Mouse (Mus musculus) CH12.LX (cell line): Measurements from ENCODE around the gene Opn1mw. TPM values are rescaled to one million over a fixed set of nuclear protein-coding genes. Genes with fewer than 3 reads are reported as not detected.

ENCODE experiments used
- DNase-seq: peaks from one replicate; pipeline ENCODE4 v3.0.0-alpha.2; 2013; ENCODE audit errors: extremely low read depth
- H3K27ac ChIP-seq: 2 replicates; pipeline ENCODE4 v1.5.1; 2012; ENCODE audit warnings: low read depth, mild to moderate bottlenecking, control low read depth, moderate library complexity; ENCODE audit not compliant: insufficient read depth
- H3K27me3 ChIP-seq: replicated peaks from 2 replicates; pipeline ENCODE3; 2012; ENCODE audit warnings: inconsistent platforms
- H3K36me3 ChIP-seq, 2 experiments: replicated peaks in 1 of 2; 2 replicates each; pipeline versions ENCODE3 to v1.6.1; 2012; ENCODE audit warnings: inconsistent platforms in 1 of 2, low read length in 1 of 2, mild to moderate bottlenecking in 1 of 2, mixed read lengths in 1 of 2, moderate library complexity in 1 of 2; ENCODE audit not compliant: control insufficient read depth in 1 of 2, insufficient read depth in 1 of 2
- H3K4me1 ChIP-seq, 2 experiments: 2 replicates each; pipeline ENCODE4 v1.6.1; 2012; ENCODE audit warnings: inconsistent platforms in 1 of 2, moderate library complexity in 1 of 2; ENCODE audit not compliant: insufficient read depth in 2 of 2, control insufficient read depth in 1 of 2
- H3K4me2 ChIP-seq: 2 replicates; pipeline ENCODE4 v1.6.1; 2012; ENCODE audit warnings: low read depth, mild to moderate bottlenecking, control low read depth; ENCODE audit not compliant: poor library complexity, insufficient read depth, severe bottlenecking
- H3K4me3 ChIP-seq, 3 experiments: fragments of 150-350 bp in 1 of 3; sonication (generic) in 1 of 3; replicated peaks in 1 of 3; 2 replicates each; pipeline versions ENCODE3 to v1.5.1; 2011 to 2012; ENCODE audit warnings: low read depth in 2 of 3, low read length in 2 of 3, mild to moderate bottlenecking in 2 of 3, moderate library complexity in 2 of 3, control low read depth in 1 of 3, improper control_type of control experiment in 1 of 3, inconsistent platforms in 1 of 3, mixed read lengths in 1 of 3; ENCODE audit not compliant: poor library complexity in 1 of 3
- H3K79me2 ChIP-seq: replicated peaks from 2 replicates; pipeline ENCODE4 v1.6.1; 2012; ENCODE audit warnings: mild to moderate bottlenecking, moderate library complexity; ENCODE audit not compliant: control insufficient read depth, poor library complexity, insufficient read depth, severe bottlenecking; ENCODE audit errors: extremely low read depth
- H3K9ac ChIP-seq: 2 replicates; pipeline ENCODE4 v1.6.1; 2012; ENCODE audit warnings: low read depth, mild to moderate bottlenecking, control low read depth, moderate library complexity; ENCODE audit not compliant: insufficient read depth
- H3K9me3 ChIP-seq: replicated peaks from 2 replicates; pipeline ENCODE3; 2012; ENCODE audit warnings: low read length, inconsistent platforms, mixed read lengths
- CHD2 ChIP-seq: IDR thresholded peaks from 2 replicates; pipeline ENCODE4 v1.6.1; 2011; ENCODE audit warnings: low read length, improper control_type of control experiment
- E2F4 ChIP-seq: IDR thresholded peaks from 2 replicates; pipeline ENCODE4 v1.6.1; 2011; ENCODE audit warnings: low read depth, low read length, improper control_type of control experiment; ENCODE audit not compliant: insufficient replicate concordance
- ELF1 ChIP-seq: IDR thresholded peaks from 2 replicates; pipeline ENCODE4 v1.6.1; 2014; ENCODE audit warnings: low read depth, mild to moderate bottlenecking, inconsistent platforms, low read length, improper control_type of control experiment
- EP300 ChIP-seq: IDR thresholded peaks from 2 replicates; pipeline ENCODE4 v1.6.1; 2011; ENCODE audit warnings: low read length, improper control_type of control experiment
- GABPA ChIP-seq: IDR thresholded peaks from 2 replicates; pipeline ENCODE4 v1.6.1; 2012; ENCODE audit warnings: low read depth, low read length, improper control_type of control experiment, inconsistent platforms; ENCODE audit not compliant: insufficient replicate concordance
- JUN ChIP-seq: IDR thresholded peaks from 2 replicates; pipeline ENCODE4 v1.6.1; 2011; ENCODE audit warnings: low read depth, mild to moderate bottlenecking, low read length, improper control_type of control experiment, moderate library complexity; ENCODE audit not compliant: insufficient read depth
- MAFK ChIP-seq: IDR thresholded peaks from 2 replicates; pipeline ENCODE4 v1.6.1; 2011; ENCODE audit warnings: low read length, improper control_type of control experiment; ENCODE audit not compliant: insufficient replicate concordance
- MAX ChIP-seq: IDR thresholded peaks from 2 replicates; pipeline ENCODE4 v1.6.1; 2011; ENCODE audit warnings: low read length, improper control_type of control experiment
- MEF2A ChIP-seq: IDR thresholded peaks from 2 replicates; pipeline ENCODE4 v1.6.1; 2014; ENCODE audit warnings: low read depth, mild to moderate bottlenecking, inconsistent platforms, low read length, improper control_type of control experiment, borderline replicate concordance
- MXI1 ChIP-seq: IDR thresholded peaks from 2 replicates; pipeline ENCODE4 v1.6.1; 2011; ENCODE audit warnings: mild to moderate bottlenecking, low read depth, low read length, improper control_type of control experiment
- NELFE ChIP-seq: IDR thresholded peaks from 2 replicates; pipeline ENCODE4 v1.6.1; 2011; ENCODE audit warnings: low read depth, low read length, improper control_type of control experiment
- PAX5 ChIP-seq: IDR thresholded peaks from 2 replicates; pipeline ENCODE4 v1.6.1; 2012; ENCODE audit warnings: low read length, inconsistent platforms, mixed read lengths
- SMC3 ChIP-seq: IDR thresholded peaks from 2 replicates; pipeline ENCODE4 v1.6.1; 2011; ENCODE audit warnings: low read depth, low read length, improper control_type of control experiment
- USF1 ChIP-seq: IDR thresholded peaks from 2 replicates; pipeline ENCODE4 v1.6.1; 2014; ENCODE audit warnings: low read depth, mild to moderate bottlenecking, inconsistent platforms, low read length, improper control_type of control experiment
- USF2 ChIP-seq: conservative IDR thresholded peaks from 2 replicates; pipeline ENCODE4 v1.6.1; 2011; ENCODE audit warnings: low read depth, low read length, improper control_type of control experiment
- ZMIZ1 ChIP-seq: IDR thresholded peaks from 2 replicates; pipeline ENCODE4 v1.6.1; 2012; ENCODE audit warnings: low read depth, mild to moderate bottlenecking, inconsistent platforms, low read length, improper control_type of control experiment
- dilution Hi-C: fragments of 300-500 bp; cut with MboI; formaldehyde crosslinking; loops from 2 replicates; pipeline ENCODE4 v1.14.3; 2020; ENCODE audit warnings: low sequenced_read_pairs; ENCODE audit not compliant: extremely low pct_unique_long_range_greater_than_20kb, extremely low pct_ligation_motif_present
- in situ Hi-C: fragments of 300-500 bp; cut with MboI; formaldehyde crosslinking; loops from 3 replicates; pipeline ENCODE4 v1.14.3; 2019; ENCODE audit warnings: low sequenced_read_pairs, low pct_ligation_motif_present, low pct_unique_long_range_greater_than_20kb, mixed read lengths
- polyA plus RNA-seq: library from polyadenylated mRNA; unstranded; fragments of >175 nt; gene quantifications from 2 replicates; pipeline ENCODE4 v1.2.1, GENCODE M21; 2012; ENCODE audit warnings: low read depth; ENCODE audit not compliant: insufficient read length
- total RNA-seq, 2 experiments: library from RNA; depleted of rRNA; stranded (reverse); fragments of 300-350 nt in 1 of 2; fragments of >200 nt in 1 of 2; gene quantifications; 2 replicates each; pipeline ENCODE4 v1.2.3; 2012 to 2014

The Opn1mw gene
- total and polyA plus RNA-seq, 3 experiments, result not detected

DNA sequence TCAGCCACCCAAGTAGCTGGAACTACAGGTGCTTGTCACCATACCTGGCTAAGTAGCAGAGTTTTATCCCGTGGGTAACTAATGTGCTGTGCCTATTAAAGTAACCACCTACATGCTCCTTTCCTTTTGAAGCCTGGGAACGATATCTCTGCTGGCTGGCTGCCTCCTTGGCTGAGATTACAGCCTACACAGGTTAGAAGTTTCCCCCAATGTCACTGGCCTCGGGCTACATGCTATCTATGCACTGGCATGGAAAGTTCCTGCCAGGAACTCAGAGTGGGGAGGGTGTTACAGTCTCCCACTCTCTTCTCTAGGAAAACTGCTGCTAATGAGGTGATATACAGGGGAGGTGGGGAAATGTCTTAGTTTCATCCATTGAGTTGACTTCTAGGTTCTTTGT is 18.5 kb upstream of the Opn1mw start:
- Histone ChIP-seq H3K27me3 (no peaks in the 10 kb centered on the region), H3K9ac (no peak overlapping the region), H3K9me3 (no peaks in the 10 kb centered on the region), H3K4me2 (no peak overlapping the region), H3K79me2 (no peaks in the 10 kb centered on the region), H3K4me1 (peaks cover 0 to 16% of the 10 kb centered on the region in 2 experiments; a peak in 2 of 4 replicates), H3K4me3 (no peak overlapping the region), H3K36me3 (no peaks in the 10 kb centered on the region), H3K27ac (no peak overlapping the region)
- in situ Hi-C loops, result no loop called here
- no peak for DNase-seq
- dilution Hi-C loops, result no loop called here
- no peak for TF ChIP-seq MAFK

- no peaks in the 10 kb centered on the region for H3K9me3 ChIP-seq
- no peak overlapping the region for H3K4me3 ChIP-seq
- H3K27ac ChIP-seq, result no peak overlapping the region
- in situ Hi-C loops, result loop anchor here (10.0 kb wide), 1 partner anchor 301 kb away; no protein-coding TSS in a partner anchor
- dilution Hi-C loops, result no loop called here
- no peaks in the 10 kb centered on the region for H3K27me3 ChIP-seq
- DNase-seq, result no peak
- no peaks in the 10 kb centered on the region for H3K36me3 ChIP-seq
- TF ChIP-seq MXI1 (no peak), ELF1 (no peak), USF1 (no peak), NELFE (no peak), EP300 (no peak), JUN (no peak), MAFK (no peak), USF2 (no peak), CHD2 (no peak), GABPA (no peak), E2F4 (no peak), SMC3 (no peak), PAX5 (no peak), MEF2A (no peak), ZMIZ1 (no peak), MAX (no peak)
- H3K4me1 ChIP-seq, result no peaks in the 10 kb centered on the region
- no peak overlapping the region for H3K9ac ChIP-seq
- H3K79me2 ChIP-seq, result no peaks in the 10 kb centered on the region
- no peak overlapping the region for H3K4me2 ChIP-seq
Measured at GRCm38 (mm10) chrX:74114036-74114435, 13.2 kb upstream of the Opn1mw start.
